Mouse (Mus musculus) midbrain, embryonic 16.5 days (tissue): ENCODE data around the gene Tnip1. TPM values are rescaled to one million over a fixed set of nuclear protein-coding genes. Genes with fewer than 3 reads are reported as not detected.

Experiments used
- ATAC-seq: fragments of 200-750 bp; cut with Nextera tagmentation; 2 replicates; pipeline ENCODE4 v1.8.0; 2017; ENCODE audit warnings: moderate TSS enrichment
- H3K27ac ChIP-seq: fragments of 300-500 bp; sonication (generic); 2 replicates; pipeline ENCODE4 v1.5.1; 2014; ENCODE audit warnings: mild to moderate bottlenecking, low read length, mixed read lengths
- H3K27me3 ChIP-seq: fragments of 300-500 bp; sonication (generic); 2 replicates; pipeline ENCODE4 v1.6.1; 2014; ENCODE audit warnings: low read depth, low read length, mixed read lengths; ENCODE audit not compliant: control insufficient read depth, insufficient read depth
- H3K36me3 ChIP-seq: fragments of 300-500 bp; sonication (generic); 2 replicates; pipeline ENCODE4 v1.6.1; 2014; ENCODE audit warnings: mild to moderate bottlenecking, low read length, moderate library complexity, mixed read lengths; ENCODE audit not compliant: control insufficient read depth, insufficient read depth
- H3K4me1 ChIP-seq: fragments of 300-500 bp; sonication (generic); 2 replicates; pipeline ENCODE4 v1.6.1; 2014; ENCODE audit warnings: mild to moderate bottlenecking, low read length, mixed read lengths; ENCODE audit not compliant: control insufficient read depth, insufficient read depth
- H3K4me2 ChIP-seq: fragments of 300-500 bp; sonication (generic); 2 replicates; pipeline ENCODE4 v1.6.1; 2014; ENCODE audit warnings: mild to moderate bottlenecking, low read length, mixed read lengths
- H3K4me3 ChIP-seq: fragments of 300-500 bp; sonication (generic); 2 replicates; pipeline ENCODE4 v1.5.1; 2014; ENCODE audit warnings: low read depth, mild to moderate bottlenecking, low read length, moderate library complexity, mixed read lengths
- H3K9ac ChIP-seq: fragments of 300-500 bp; sonication (generic); 2 replicates; pipeline ENCODE4 v1.6.1; 2014; ENCODE audit warnings: low read depth, low read length, mixed read lengths
- H3K9me3 ChIP-seq: fragments of 300-500 bp; sonication (generic); replicated peaks from 2 replicates; pipeline ENCODE4 v1.6.1; 2014; ENCODE audit warnings: mild to moderate bottlenecking, low read length, mixed read lengths; ENCODE audit not compliant: control insufficient read depth, poor library complexity, severe bottlenecking
- WGBS: fragments of 180-500 bp; shearing (Covaris S2); extraction: QIAGEN DNeasy Blood & Tissue Kit; methylation state at CpG from one replicate; pipeline ENCODE4 v1.1.7; 2014; 5-methylcytosine and 5-hydroxymethylcytosine counted together
- polyA plus RNA-seq: library from polyadenylated mRNA; unstranded; fragments of >200 nt; fragmentation: Nextera tagmentation; extraction: Ambion mirVana; gene quantifications from 2 replicates; pipeline ENCODE4 v1.2.1, GENCODE M21; 2015

The Tnip1 gene
- polyA plus RNA-seq, 1 experiment from 2014 or later = 17.4 TPM

DNA sequence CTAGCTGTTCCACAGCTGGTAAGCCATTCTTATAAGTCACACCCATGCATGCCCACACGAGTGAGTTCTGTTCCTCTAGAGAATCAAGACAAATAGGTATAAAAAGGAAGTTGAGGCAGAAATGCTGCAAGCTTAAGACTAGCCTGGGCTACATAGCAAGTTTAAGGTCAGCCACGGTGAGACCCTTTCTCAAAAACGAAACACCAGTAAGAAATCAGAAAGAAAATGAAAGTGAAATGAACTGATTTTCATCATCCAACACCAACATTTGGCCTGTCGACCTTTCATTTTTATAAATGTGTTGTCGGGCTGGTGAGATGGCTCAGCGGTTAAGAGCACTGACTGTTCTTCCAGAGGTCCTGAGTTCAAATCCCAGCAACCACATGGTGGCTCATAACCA is 83.8 kb downstream of the Tnip1 start:
- 85% methylated on average over 6 of the region's 6 CpGs for WGBS
- H3K36me3 ChIP-seq = peaks cover 3% of the 10 kb centered on the region
- H3K4me2 ChIP-seq = no peak overlapping the region
- no peak overlapping the region for H3K4me3 ChIP-seq
- H3K27ac ChIP-seq = no peak overlapping the region
- H3K4me1 ChIP-seq = no peaks in the 10 kb centered on the region
- H3K9ac ChIP-seq = no peak overlapping the region
- H3K9me3 ChIP-seq = no peaks in the 10 kb centered on the region
- H3K27me3 ChIP-seq = no peaks in the 10 kb centered on the region
- no peak for ATAC-seq

DNA sequence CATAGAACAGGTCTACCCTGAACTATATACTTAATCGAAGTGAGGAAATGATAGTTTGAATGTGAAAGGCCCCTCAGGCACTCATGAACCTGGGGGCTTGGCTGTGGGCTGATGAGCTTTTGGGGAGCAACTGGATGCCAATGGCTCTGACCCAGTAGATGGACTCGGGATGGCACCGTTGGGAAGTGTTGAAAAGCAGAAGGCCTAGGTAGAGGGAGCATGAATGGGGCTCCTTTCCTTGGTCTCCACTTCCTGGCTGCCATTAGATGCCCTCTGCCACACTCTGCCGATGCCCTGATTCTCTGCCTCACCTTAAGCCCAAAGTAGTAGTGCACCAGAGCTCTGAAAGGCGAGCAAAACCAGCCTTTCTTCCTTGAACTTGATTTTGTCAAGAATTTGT is 86.7 kb downstream of the Tnip1 start:
- H3K36me3 ChIP-seq = peaks cover 20% of the 10 kb centered on the region
- no peak overlapping the region for H3K4me3 ChIP-seq
- 95% methylated on average over 5 of the region's 5 CpGs for WGBS
- ATAC-seq = no peak
- H3K27ac ChIP-seq = no peak overlapping the region
- H3K27me3 ChIP-seq = no peaks in the 10 kb centered on the region
- H3K4me2 ChIP-seq = no peak overlapping the region
- no peaks in the 10 kb centered on the region for H3K4me1 ChIP-seq
- H3K9ac ChIP-seq = no peak overlapping the region
- no peaks in the 10 kb centered on the region for H3K9me3 ChIP-seq

DNA sequence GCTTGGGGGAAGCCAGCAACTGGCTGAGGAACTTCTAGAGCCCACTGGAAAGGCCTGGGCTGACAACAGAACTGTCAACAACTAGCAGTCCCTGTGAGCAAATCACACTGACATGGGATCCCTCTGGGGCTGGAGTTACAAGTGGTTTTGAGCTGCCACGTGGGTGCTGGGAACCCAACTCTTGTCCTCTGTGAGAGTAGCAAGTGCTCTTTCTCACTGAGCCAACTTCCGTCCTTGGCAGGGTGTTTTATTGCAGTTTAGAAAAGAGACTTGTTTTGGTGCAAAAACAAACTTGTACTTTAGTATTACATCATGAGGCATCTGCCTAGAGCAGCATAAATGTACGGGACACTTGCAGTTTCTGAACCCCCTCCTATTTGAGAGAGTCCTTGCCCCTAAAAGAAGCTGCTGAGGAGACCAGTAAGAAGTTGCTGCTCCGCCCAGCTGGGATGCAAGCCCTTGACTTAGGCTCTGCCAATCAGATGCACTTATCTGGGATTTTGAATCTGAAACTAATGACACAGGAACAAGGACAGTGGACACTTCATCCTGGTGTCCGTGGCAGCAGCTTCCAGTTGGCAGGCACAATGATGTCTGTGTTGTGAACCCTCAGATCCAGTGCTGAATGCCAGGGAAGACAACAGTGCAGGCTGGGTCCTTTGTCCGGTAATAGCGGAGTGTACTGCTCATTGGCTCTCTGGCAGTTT is 90.7 kb downstream of the Tnip1 start:
- Histone ChIP-seq H3K4me1 (peaks cover 28% of the 10 kb centered on the region), H3K9me3 (no peaks in the 10 kb centered on the region), H3K36me3 (peaks cover 25% of the 10 kb centered on the region), H3K9ac (no peak overlapping the region), H3K4me2 (no peak overlapping the region), H3K27me3 (no peaks in the 10 kb centered on the region), H3K4me3 (no peak overlapping the region), H3K27ac (no peak overlapping the region)
- no peak for ATAC-seq
- 73% methylated on average over 7 of the region's 7 CpGs for WGBS

DNA sequence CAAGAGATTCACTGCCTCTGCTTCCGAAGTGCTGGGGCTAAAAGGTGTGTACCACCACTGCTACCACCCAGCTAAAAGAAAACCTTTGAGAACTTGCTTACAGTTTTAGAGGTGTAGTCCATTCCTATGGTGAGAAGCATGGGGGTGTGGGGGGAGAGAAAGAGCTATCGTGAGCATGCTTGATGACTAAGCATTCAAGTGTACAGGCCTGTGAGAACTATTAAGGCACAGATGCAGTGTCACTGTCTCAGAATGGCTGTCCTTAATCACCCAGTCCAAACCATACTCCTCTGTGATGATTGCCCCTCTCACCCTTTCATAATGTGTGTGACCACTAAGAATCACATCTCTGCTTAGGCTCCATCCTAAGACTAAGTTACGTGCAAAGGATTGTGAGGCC is 93.4 kb downstream of the Tnip1 start:
- H3K9me3 ChIP-seq = no peaks in the 10 kb centered on the region
- H3K27me3 ChIP-seq = no peaks in the 10 kb centered on the region
- H3K27ac ChIP-seq = no peak overlapping the region
- peaks cover 32% of the 10 kb centered on the region for H3K4me1 ChIP-seq
- 86% methylated on average over 3 of the region's 3 CpGs for WGBS
- H3K36me3 ChIP-seq = peaks cover 25% of the 10 kb centered on the region
- ATAC-seq = no peak
- no peak overlapping the region for H3K4me2 ChIP-seq
- H3K4me3 ChIP-seq = no peak overlapping the region
- H3K9ac ChIP-seq = no peak overlapping the region

DNA sequence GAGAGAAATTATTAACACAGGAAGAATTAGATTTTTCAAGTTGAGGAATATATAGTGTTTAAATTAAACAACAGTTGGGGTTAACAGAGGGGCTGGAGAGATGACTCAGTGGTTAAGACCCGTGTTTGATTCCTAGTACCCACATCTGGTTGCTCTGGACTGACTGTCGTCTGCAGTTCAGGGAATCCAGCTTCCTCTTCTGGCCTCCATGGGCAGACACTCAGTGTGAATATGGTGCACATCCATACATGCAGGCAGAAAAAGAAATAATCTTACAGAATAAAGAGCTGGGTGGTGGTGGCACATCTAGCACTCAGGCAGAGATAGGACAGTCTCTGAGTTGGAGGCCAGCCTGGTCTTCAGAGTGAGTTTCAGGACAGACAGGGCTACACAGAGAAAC is 94.3 kb downstream of the Tnip1 start:
- Histone ChIP-seq H3K4me1 (peaks cover 32% of the 10 kb centered on the region), H3K4me2 (peak overlapping the region; percentile 28; the same call in 1 of the 2 replicates), H3K27ac (no peak overlapping the region), H3K4me3 (no peak overlapping the region), H3K9me3 (no peaks in the 10 kb centered on the region), H3K36me3 (peaks cover 19% of the 10 kb centered on the region), H3K9ac (no peak overlapping the region), H3K27me3 (no peaks in the 10 kb centered on the region)
- 85% methylated on average over 2 of the region's 2 CpGs for WGBS
- no peak for ATAC-seq

DNA sequence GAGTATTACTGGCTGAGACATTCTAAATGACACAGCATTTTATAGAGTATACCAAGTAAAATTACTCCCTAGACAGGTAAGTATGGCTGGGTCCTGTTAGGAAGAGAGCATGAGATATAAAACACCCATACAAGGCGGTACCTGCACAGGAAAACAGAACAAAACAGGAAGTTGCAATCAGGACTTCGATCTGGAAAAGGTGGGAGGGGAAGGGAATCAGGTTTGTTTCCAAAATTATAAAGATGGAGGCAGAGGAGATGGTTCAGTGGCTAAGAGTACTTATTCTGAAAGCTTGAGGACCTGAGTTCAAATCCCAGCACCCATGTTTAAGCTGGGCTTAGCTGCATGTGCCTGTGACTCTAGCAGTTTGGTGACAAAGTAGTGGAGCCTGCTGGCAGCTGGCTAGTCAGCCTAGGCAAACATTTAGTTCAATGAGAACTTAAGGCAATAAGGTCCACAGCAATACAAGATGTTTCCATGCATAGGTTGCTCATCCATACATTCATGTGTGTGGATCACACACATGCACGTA is 94.7 kb downstream of the Tnip1 start:
- Histone ChIP-seq H3K9ac (no peak overlapping the region), H3K4me3 (peak overlapping the region; percentile 77), H3K9me3 (no peaks in the 10 kb centered on the region), H3K4me1 (peaks cover 32% of the 10 kb centered on the region), H3K36me3 (peaks cover 18% of the 10 kb centered on the region), H3K4me2 (peak overlapping the region; percentile 80), H3K27ac (no peak overlapping the region), H3K27me3 (no peaks in the 10 kb centered on the region)
- 94% methylated on average over 3 of the region's 3 CpGs for WGBS
- no peak for ATAC-seq

DNA sequence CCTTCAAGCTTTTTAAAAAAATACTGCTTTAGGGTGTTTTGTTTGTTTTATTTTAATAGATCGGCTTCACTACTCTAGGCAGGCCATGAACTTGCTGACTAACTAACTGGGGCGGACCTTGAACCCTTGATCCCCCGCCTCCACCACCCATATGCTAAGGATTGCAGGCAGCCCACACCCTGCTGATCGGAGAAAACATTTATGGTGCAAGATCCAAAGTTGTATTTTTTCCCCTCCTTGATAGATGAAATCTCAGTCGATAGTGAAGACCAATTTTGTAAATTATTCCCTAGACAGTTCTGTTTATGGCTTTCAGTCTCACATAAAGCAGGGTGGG is 95.7 kb downstream of the Tnip1 start:
- WGBS = 3% methylated on average over 5 of the region's 5 CpGs
- peak; percentile 39; the same call in 1 of the 2 replicates for ATAC-seq
- Histone ChIP-seq H3K36me3 (peaks cover 15% of the 10 kb centered on the region), H3K4me3 (peak overlapping the region; percentile 77), H3K9ac (peak overlapping the region; percentile 98), H3K4me1 (peaks cover 36% of the 10 kb centered on the region), H3K27ac (peak overlapping the region; percentile 91), H3K9me3 (no peaks in the 10 kb centered on the region), H3K4me2 (peak overlapping the region; percentile 80), H3K27me3 (no peaks in the 10 kb centered on the region)

DNA sequence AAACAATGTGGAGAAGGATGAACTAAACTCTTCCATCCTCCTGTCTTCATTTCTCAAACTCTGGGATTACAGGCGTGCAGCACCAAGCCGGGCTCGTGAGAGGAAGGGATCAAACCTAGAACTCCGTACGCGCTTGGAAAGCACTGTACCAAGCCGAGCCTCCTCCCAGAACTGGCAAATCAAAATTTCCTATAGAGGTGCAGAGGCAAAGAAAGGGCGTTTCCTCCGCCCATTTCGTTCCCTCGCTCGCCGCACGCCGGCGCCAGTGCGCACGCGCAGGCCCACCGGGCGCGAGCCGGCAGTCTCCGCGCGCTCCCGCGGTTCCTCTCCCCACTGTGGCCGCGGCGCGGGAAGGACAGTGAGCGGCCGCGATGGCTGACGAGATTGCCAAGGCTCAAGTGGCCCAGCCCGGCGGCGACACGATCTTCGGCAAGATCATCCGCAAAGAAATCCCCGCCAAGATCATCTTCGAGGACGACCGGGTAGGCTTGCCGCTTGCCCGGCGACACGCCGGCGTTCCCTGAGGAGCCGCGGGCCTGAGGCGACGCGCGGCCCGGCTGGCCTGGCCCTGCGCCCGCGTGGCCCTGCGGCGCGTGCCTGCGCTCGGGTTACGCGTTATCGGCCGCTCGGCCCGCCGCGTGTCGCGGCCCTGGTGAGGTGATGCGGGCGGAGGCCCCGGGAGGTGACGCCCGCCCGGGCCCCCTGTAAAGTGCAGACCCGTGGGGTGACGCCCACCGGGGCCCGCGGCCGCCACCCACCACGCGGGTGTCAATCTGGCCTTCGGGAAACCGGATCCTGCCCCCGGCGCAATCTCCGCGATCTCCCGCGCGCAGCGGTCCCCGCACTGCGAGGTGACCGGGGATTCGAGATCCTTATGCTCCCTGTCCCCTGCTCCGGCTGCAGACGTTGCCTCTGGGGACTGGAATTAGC is 96.3 kb downstream of the Tnip1 start, which contains the start of gene Hint1:
TSS of gene Hint1 (plus strand) at position 265 of the 930 bp plus-strand sequence.
- no peaks in the 10 kb centered on the region for H3K27me3 ChIP-seq
- peaks cover 9% of the 10 kb centered on the region for H3K36me3 ChIP-seq
- peak; percentile 83 for ATAC-seq
- no peaks in the 10 kb centered on the region for H3K9me3 ChIP-seq
- H3K4me2 ChIP-seq = peak within 1 kb of the TSS; percentile 80
- H3K27ac ChIP-seq = peak within 1 kb of the TSS; percentile 91
- H3K9ac ChIP-seq = peak within 1 kb of the TSS; percentile 98
- under 1% methylated on average over 86 of the region's 107 CpGs for WGBS
- peak within 1 kb of the TSS; percentile 77 for H3K4me3 ChIP-seq
- H3K4me1 ChIP-seq = peaks cover 36% of the 10 kb centered on the region
